Mouse (Mus musculus) myocyte (in vitro differentiated cells): ENCODE results near the gene Ypel3. TPM values are rescaled to one million over a fixed set of nuclear protein-coding genes. Genes with fewer than 3 reads are reported as not detected.
A peak's percentile ranks its signal among the peaks of the same experiment; 100 is the strongest.

Source experiments
- H3K27me3 ChIP-seq: one replicate; pipeline ENCODE4 v1.6.1; 2011; ENCODE audit not compliant: control insufficient read depth, insufficient read depth, insufficient read length
- H3K36me3 ChIP-seq: one replicate; pipeline ENCODE4 v1.6.1; 2011; ENCODE audit not compliant: control insufficient read depth, insufficient read depth
- H3K4me2 ChIP-seq: one replicate; pipeline ENCODE4 v1.6.1; 2011; ENCODE audit warnings: low read depth, control low read depth
- H3K4me3 ChIP-seq: one replicate; pipeline ENCODE4 v1.5.1; 2011; ENCODE audit warnings: mild to moderate bottlenecking, control low read depth, moderate library complexity
- H3K79me2 ChIP-seq: one replicate; pipeline ENCODE4 v1.6.1; 2011; ENCODE audit not compliant: control insufficient read depth, insufficient read depth
- H3ac ChIP-seq: one replicate; pipeline ENCODE4 v1.6.1; 2011; ENCODE audit not compliant: control insufficient read depth, insufficient read length
- CEBPB ChIP-seq: IDR thresholded peaks from 2 replicates; pipeline ENCODE4 v1.6.1; 2011; ENCODE audit warnings: mild to moderate bottlenecking, moderate library complexity; ENCODE audit not compliant: poor library complexity, insufficient read depth, severe bottlenecking
- E2F4 ChIP-seq: IDR thresholded peaks from one replicate; pipeline ENCODE4 v1.6.1; 2011; ENCODE audit warnings: mild to moderate bottlenecking, control low read depth, moderate library complexity; ENCODE audit not compliant: insufficient read depth
- MAX ChIP-seq: IDR thresholded peaks from one replicate; pipeline ENCODE4 v1.6.1; 2011; ENCODE audit warnings: low read depth, mild to moderate bottlenecking, control low read depth
- MYOD1 ChIP-seq, 3 experiments: IDR thresholded peaks; one replicate each; pipeline ENCODE4 v1.6.1; 2011; ENCODE audit warnings: control low read depth in 2 of 3, low read depth in 2 of 3, mild to moderate bottlenecking in 2 of 3, moderate library complexity in 1 of 3; ENCODE audit not compliant: insufficient read length in 2 of 3, control insufficient read depth in 1 of 3
- MYOG ChIP-seq, 3 experiments: IDR thresholded peaks; one replicate each; pipeline ENCODE4 v1.6.1; 2011; ENCODE audit warnings: control low read depth in 2 of 3, low read depth in 2 of 3, mild to moderate bottlenecking in 2 of 3; ENCODE audit not compliant: insufficient read length in 2 of 3, control insufficient read depth in 1 of 3, insufficient read depth in 1 of 3
- POLR2A ChIP-seq: IDR thresholded peaks from one replicate; pipeline ENCODE4 v1.6.1; 2011; ENCODE audit warnings: low read depth, mild to moderate bottlenecking, control low read depth, moderate library complexity; ENCODE audit not compliant: insufficient read length
- POLR2AphosphoS2 ChIP-seq: IDR thresholded peaks from one replicate; pipeline ENCODE4 v1.6.1; 2011; ENCODE audit warnings: low read depth, control low read depth; ENCODE audit not compliant: insufficient read length
- REST ChIP-seq: IDR thresholded peaks from one replicate; pipeline ENCODE4 v1.6.1; 2011; ENCODE audit warnings: mild to moderate bottlenecking, control low read depth, moderate library complexity; ENCODE audit not compliant: insufficient read depth, insufficient read length
- SRF ChIP-seq: IDR thresholded peaks from one replicate; pipeline ENCODE4 v1.6.1; 2011; ENCODE audit warnings: low read depth; ENCODE audit not compliant: control insufficient read depth, insufficient read length
- TCF12 ChIP-seq: IDR thresholded peaks from one replicate; pipeline ENCODE4 v1.6.1; 2011; ENCODE audit warnings: mild to moderate bottlenecking, control low read depth; ENCODE audit not compliant: poor library complexity, insufficient read depth, severe bottlenecking
- TCF3 ChIP-seq: IDR thresholded peaks from one replicate; pipeline ENCODE4 v1.6.1; 2011; ENCODE audit warnings: low read depth, control low read depth; ENCODE audit not compliant: insufficient read length
- USF1 ChIP-seq: IDR thresholded peaks from one replicate; pipeline ENCODE4 v1.6.1; 2011; ENCODE audit warnings: low read depth, mild to moderate bottlenecking, control low read depth, moderate library complexity
- polyA plus RNA-seq: library from polyadenylated mRNA; unstranded; fragments of >200 nt; fragmentation: generic; extraction: Trizol; gene quantifications from one replicate; pipeline ENCODE4 v1.2.1, GENCODE M21; 2012; ENCODE audit warnings: missing spikeins

Gene Ypel3
- polyA plus RNA-seq, 1 experiment = 82.2 TPM

DNA sequence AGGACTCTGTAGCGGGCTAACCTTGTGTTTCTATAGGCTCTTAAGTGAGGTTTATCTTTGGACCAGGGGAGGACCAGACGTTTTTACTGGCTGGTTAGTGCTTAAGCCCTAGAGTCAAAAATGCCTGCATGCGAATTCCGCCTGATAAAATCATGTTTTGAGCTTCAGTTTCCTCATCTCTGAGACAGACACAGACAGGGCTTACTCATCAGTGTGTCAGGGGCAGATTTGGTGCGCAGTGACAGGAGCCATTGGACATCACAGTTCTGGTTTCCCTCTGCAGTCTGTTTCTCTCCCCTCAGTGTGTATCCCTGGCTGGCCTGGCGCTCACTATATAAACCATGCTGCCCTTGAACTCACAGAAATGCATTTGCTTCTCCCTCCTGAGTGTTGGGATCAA lies 26.4 kb downstream of the Ypel3 start:
- Histone ChIP-seq H3K36me3 (no peaks in the 10 kb centered on the region), H3K4me2 (peak overlapping the region; percentile 87), H3K79me2 (peaks cover 8% of the 10 kb centered on the region), H3ac (no peak overlapping the region), H3K27me3 (no peaks in the 10 kb centered on the region), H3K4me3 (no peak overlapping the region)
- no peak for TF ChIP-seq MAX
- no peak for TF ChIP-seq TCF3
- TF ChIP-seq TCF12 = no peak
- no peak for TF ChIP-seq USF1
- no peak for TF ChIP-seq MYOD1 (IDR thresholded peaks at IDR 0.05; ENCODE audit: control insufficient read depth in 1 of 3, insufficient read length in 2 of 3, low read depth in 2 of 3)
- TF ChIP-seq POLR2AphosphoS2 = no peak
- no peak for TF ChIP-seq CEBPB
- TF ChIP-seq SRF = no peak
- no peak for TF ChIP-seq REST
- TF ChIP-seq E2F4 = no peak

DNA sequence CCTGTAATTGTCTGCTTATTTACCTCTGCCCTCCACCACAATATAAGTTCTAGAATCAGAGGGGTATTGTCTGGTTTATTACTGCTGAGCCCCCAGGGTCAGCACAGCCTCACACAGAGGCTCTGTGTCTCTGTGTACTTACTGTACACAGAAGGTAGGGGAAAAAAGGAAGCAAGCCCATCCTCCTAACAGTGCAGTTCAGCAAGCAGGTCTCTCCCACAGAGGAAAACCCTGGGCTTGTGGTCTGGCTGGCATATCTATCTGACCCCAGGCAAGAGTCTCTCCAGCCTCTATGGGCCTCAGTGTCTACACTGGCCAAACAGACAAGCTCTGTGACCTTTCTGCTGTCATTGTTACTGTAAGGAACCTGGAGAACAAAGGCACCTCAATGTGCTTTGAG lies 27.0 kb downstream of the Ypel3 start:
- TF ChIP-seq MYOD1 (IDR thresholded peaks at IDR 0.05; ENCODE audit: control insufficient read depth in 1 of 3, insufficient read length in 2 of 3, low read depth in 2 of 3) (no peak), USF1 (no peak), CEBPB (no peak), SRF (no peak), MYOG (IDR thresholded peaks at IDR 0.05; ENCODE audit: control insufficient read depth in 1 of 3, insufficient read depth in 1 of 3, insufficient read length in 2 of 3, low read depth in 2 of 3) (no peak), TCF12 (no peak), E2F4 (no peak), MAX (no peak), TCF3 (no peak)
- H3K27me3 ChIP-seq = no peaks in the 10 kb centered on the region
- peaks cover 2% of the 10 kb centered on the region for H3K79me2 ChIP-seq
- no peak overlapping the region for H3K4me3 ChIP-seq
- no peak overlapping the region for H3ac ChIP-seq
- H3K36me3 ChIP-seq = no peaks in the 10 kb centered on the region
- peak overlapping the region; percentile 87 for H3K4me2 ChIP-seq

DNA sequence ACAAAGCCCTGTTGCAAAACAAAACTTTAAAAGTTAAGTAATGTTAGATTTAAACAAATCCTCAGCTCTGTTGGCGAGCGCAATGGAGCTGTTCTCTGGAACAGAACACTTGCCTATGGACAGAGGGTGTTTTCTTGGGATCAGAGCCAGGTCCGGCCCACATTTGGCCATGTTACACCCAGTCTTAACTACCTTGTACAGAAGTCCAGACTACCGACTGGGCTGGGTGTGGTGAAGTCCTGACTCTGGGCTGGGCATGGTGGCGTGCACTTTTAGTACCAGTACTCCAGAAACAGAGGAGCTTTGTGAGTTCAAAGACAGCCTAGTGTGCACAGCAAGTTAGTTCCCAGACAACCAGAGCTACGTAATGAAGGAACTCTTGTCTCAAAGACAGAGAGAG lies 30.2 kb downstream of the Ypel3 start:
- TF ChIP-seq POLR2A (peak; percentile 34), E2F4 (no peak)
- peak overlapping the region; percentile 67 for H3K4me2 ChIP-seq

DNA sequence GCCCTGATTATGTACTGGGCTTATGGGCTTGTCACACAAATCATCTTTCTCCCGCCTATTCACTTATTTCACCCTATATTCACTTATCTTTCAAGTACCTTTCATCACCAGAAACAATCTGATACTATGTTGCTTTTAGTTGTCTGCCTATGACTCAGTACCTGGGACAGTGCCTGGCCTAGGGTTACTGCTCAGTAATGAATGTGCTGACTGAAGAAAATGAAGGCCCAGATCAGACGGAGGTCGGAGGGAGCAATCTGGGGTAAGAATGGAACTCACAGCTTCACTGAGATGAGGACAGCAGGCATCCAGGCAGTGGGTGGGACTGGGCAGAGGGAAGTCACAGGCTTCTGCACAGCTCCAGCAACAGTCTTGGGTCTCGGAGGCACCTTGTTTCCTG lies 30.6 kb downstream of the Ypel3 start:
- Histone ChIP-seq H3K79me2 (no peaks in the 10 kb centered on the region), H3K27me3 (no peaks in the 10 kb centered on the region), H3K36me3 (no peaks in the 10 kb centered on the region), H3ac (peak overlapping the region; percentile 21), H3K4me2 (peak overlapping the region; percentile 67), H3K4me3 (peak overlapping the region; percentile 65)
- TF ChIP-seq TCF3 (no peak), CEBPB (no peak), POLR2A (peak; percentile 14), REST (peak; percentile 54), POLR2AphosphoS2 (no peak), SRF (no peak), USF1 (no peak), MYOD1 (IDR thresholded peaks at IDR 0.05; ENCODE audit: control insufficient read depth in 1 of 3, insufficient read length in 2 of 3, low read depth in 2 of 3) (no peak), E2F4 (no peak), MAX (no peak), MYOG (IDR thresholded peaks at IDR 0.05; ENCODE audit: control insufficient read depth in 1 of 3, insufficient read depth in 1 of 3, insufficient read length in 2 of 3, low read depth in 2 of 3) (no peak), TCF12 (no peak)

More for the DNA sequence above, 30.2 kb downstream of the Ypel3 start:
- H3K36me3 ChIP-seq = no peaks in the 10 kb centered on the region
- no peak overlapping the region for H3ac ChIP-seq
- peak overlapping the region; percentile 65 for H3K4me3 ChIP-seq
- no peaks in the 10 kb centered on the region for H3K27me3 ChIP-seq
- no peaks in the 10 kb centered on the region for H3K79me2 ChIP-seq

DNA sequence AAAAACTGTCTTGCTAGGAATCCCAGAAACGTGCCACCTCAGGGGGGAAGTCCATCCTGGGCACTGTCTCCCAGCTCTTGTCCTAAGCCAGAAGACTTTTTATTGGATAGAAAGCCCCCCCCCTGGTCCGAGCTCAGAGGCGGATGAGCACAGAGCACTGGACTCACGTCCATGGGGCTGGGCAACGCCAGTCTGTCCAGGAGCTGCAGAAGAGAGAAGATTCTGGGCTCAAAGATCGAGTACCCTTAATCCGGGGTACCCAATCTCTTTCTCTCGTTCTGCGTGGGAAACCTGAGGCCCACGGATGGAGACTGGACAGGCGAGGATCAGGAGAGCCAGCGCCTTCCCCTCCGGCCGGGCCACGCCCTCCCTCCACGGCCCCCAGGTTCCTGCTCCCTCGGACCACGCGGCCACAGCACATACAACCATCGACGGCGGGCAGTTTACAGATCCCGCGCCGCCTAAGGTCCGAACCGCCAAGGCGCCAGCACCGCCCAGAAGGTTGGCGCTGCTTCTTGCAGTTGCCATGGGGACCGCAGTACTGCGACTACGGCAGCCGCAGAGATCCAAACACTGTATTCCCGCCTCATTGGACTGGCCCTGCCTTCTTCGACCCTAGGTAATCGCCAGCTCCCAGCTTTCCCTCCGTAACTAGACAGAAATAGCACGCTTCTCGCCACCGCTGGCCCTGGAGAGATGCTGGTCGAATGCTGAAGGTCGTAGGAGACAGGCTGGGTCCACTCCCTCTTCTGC lies 32.1 kb downstream of the Ypel3 start:
- Histone ChIP-seq H3K27me3 (no peaks in the 10 kb centered on the region), H3K4me2 (peak overlapping the region; percentile 67), H3ac (peak overlapping the region; percentile 21), H3K36me3 (no peaks in the 10 kb centered on the region), H3K79me2 (no peaks in the 10 kb centered on the region), H3K4me3 (peak overlapping the region; percentile 65)
- no peak for TF ChIP-seq MYOG (IDR thresholded peaks at IDR 0.05; ENCODE audit: control insufficient read depth in 1 of 3, insufficient read depth in 1 of 3, insufficient read length in 2 of 3, low read depth in 2 of 3)
- no peak for TF ChIP-seq TCF12
- TF ChIP-seq POLR2AphosphoS2 = peak; percentile 66
- TF ChIP-seq MYOD1 (IDR thresholded peaks at IDR 0.05; ENCODE audit: control insufficient read depth in 1 of 3, insufficient read length in 2 of 3, low read depth in 2 of 3) = no peak
- TF ChIP-seq E2F4 = peak; percentile 69
- TF ChIP-seq REST = no peak
- TF ChIP-seq TCF3 = no peak
- TF ChIP-seq SRF = peak; percentile 42
- no peak for TF ChIP-seq CEBPB
- TF ChIP-seq USF1 = no peak
- peak; percentile 80 for TF ChIP-seq POLR2A
- no peak for TF ChIP-seq MAX
